Mouse (Mus musculus): ENCODE data around the gene Psmd2.

- TF ChIP-seq POLR2A (IDR thresholded peaks at IDR 0.05; ENCODE audit: low read depth, low read length) (peak; percentile 100), CTCF (IDR thresholded peaks at IDR 0.05; ENCODE audit: borderline replicate concordance, insufficient read depth, low read length) (no peak)
Measured at GRCm38 (mm10) chr16:20651076-20651946, at the start of gene Psmd2.

Data from embryonic fibroblast, embryonic 13.5 days (primary cell).